Mouse (Mus musculus) midbrain, embryonic 15.5 days (tissue): ENCODE results near the gene C530008M17Rik. TPM values are rescaled to one million over a fixed set of nuclear protein-coding genes. Genes with fewer than 3 reads are reported as not detected.

Experiments used
- ATAC-seq: fragments of 200-750 bp; cut with Nextera tagmentation; replicated peaks from 2 replicates; pipeline ENCODE4 v1.8.0; 2017; ENCODE audit warnings: moderate TSS enrichment
- H3K27ac ChIP-seq: fragments of 300-500 bp; sonication (generic); 2 replicates; pipeline ENCODE4 v1.5.1; 2015; ENCODE audit warnings: mild to moderate bottlenecking, inconsistent platforms
- H3K27me3 ChIP-seq: fragments of 300-500 bp; sonication (generic); replicated peaks from 2 replicates; pipeline ENCODE4 v1.6.1; 2015; ENCODE audit warnings: inconsistent platforms
- H3K36me3 ChIP-seq: fragments of 300-500 bp; sonication (generic); replicated peaks from 2 replicates; pipeline ENCODE4 v1.6.1; 2015; ENCODE audit warnings: inconsistent platforms
- H3K4me1 ChIP-seq: fragments of 300-500 bp; sonication (generic); 2 replicates; pipeline ENCODE4 v1.6.1; 2015; ENCODE audit warnings: inconsistent platforms
- H3K4me2 ChIP-seq: fragments of 300-500 bp; sonication (generic); 2 replicates; pipeline ENCODE4 v1.6.1; 2015; ENCODE audit warnings: inconsistent platforms, mild to moderate bottlenecking, moderate library complexity
- H3K4me3 ChIP-seq: fragments of 300-500 bp; sonication (generic); 2 replicates; pipeline ENCODE4 v1.5.1; 2015; ENCODE audit warnings: mild to moderate bottlenecking, inconsistent platforms
- H3K9ac ChIP-seq: fragments of 300-500 bp; sonication (generic); 2 replicates; pipeline ENCODE4 v1.6.1; 2015; ENCODE audit warnings: mild to moderate bottlenecking, inconsistent platforms
- H3K9me3 ChIP-seq: fragments of 300-500 bp; sonication (generic); 2 replicates; pipeline ENCODE4 v1.6.1; 2016; ENCODE audit warnings: inconsistent platforms
- WGBS: fragments of 180-500 bp; shearing (Covaris S2); methylation state at CpG from one replicate; pipeline ENCODE4 v1.1.7; 2015; ENCODE audit warnings: mixed read lengths; 5-methylcytosine and 5-hydroxymethylcytosine counted together
- polyA plus RNA-seq: library from polyadenylated mRNA; unstranded; fragments of >200 nt; fragmentation: Nextera tagmentation; extraction: Ambion mirVana; gene quantifications from 2 replicates; pipeline ENCODE4 v1.2.1, GENCODE M21; 2015

The C530008M17Rik gene
- polyA plus RNA-seq, 1 experiment from 2014 or later = 79.5 TPM

DNA sequence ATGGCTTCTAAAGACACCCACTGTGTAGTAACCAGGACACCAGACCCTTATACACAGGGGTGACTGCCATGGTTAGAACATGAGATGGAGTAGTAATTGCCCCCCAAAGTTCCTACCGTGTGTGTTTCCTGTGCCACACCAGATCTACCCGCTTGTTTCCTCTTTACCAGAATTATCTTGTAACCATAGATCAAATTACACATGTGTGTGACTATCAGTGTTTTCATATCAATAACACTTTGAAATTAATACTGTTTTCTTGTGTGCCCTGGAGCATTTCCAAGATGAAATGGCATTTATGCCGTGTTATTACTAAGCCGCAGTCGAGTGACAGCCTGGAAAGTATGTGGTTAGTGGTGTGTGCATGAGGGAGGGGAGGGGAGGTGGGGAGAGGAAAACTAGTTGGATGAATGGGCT lies 33.9 kb downstream of the C530008M17Rik start:
- H3K27ac ChIP-seq = no peak overlapping the region

DNA sequence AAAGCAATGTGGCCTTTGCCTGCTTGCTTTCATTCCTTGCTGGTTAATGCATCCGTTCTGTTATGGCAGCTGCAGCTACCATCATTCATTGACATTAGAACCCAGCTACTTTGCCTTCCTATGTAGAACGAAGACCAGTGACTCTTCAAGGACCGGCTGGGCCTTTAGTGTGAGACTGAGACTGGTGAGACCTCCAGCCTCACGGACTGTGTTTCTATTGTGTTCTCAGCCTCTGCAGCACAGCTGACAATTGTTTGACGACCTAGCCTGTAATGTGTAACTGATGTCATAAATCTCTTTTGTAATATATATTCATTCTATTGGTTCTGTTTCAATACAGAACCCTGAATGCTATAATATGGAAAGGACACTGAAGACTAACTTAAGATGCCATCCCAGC lies 34.9 kb downstream of the C530008M17Rik start:
- Histone ChIP-seq H3K9ac (no peak overlapping the region), H3K4me1 (peaks cover 10% of the 10 kb centered on the region)

More for the DNA sequence above, 33.9 kb downstream of the C530008M17Rik start:
- Histone ChIP-seq H3K4me2 (no peak overlapping the region), H3K9ac (no peak overlapping the region), H3K4me1 (peaks cover 10% of the 10 kb centered on the region), H3K9me3 (no peaks in the 10 kb centered on the region), H3K4me3 (no peak overlapping the region), H3K36me3 (no peaks in the 10 kb centered on the region), H3K27me3 (no peaks in the 10 kb centered on the region)
- 71% methylated on average over 5 of the region's 5 CpGs for WGBS
- no peak for ATAC-seq

GRCm38 (mm10) chr5:76691706-76692424 lies 35.6 kb downstream of the C530008M17Rik start:
- ATAC-seq = no peak
- Histone ChIP-seq H3K9ac (no peak overlapping the region), H3K27me3 (no peaks in the 10 kb centered on the region), H3K4me1 (peaks cover 10% of the 10 kb centered on the region), H3K4me2 (no peak overlapping the region), H3K4me3 (no peak overlapping the region), H3K27ac (no peak overlapping the region), H3K36me3 (no peaks in the 10 kb centered on the region), H3K9me3 (no peaks in the 10 kb centered on the region)
- WGBS = 59% methylated on average over 12 of the region's 12 CpGs

More for the DNA sequence above, 34.9 kb downstream of the C530008M17Rik start:
- WGBS = 85% methylated on average over 5 of the region's 5 CpGs
- no peak overlapping the region for H3K4me2 ChIP-seq
- H3K27me3 ChIP-seq = no peaks in the 10 kb centered on the region
- no peak overlapping the region for H3K4me3 ChIP-seq
- no peak for ATAC-seq
- no peaks in the 10 kb centered on the region for H3K36me3 ChIP-seq
- H3K27ac ChIP-seq = no peak overlapping the region
- no peaks in the 10 kb centered on the region for H3K9me3 ChIP-seq

GRCm38 (mm10) chr5:76697536-76697935 lies 41.2 kb downstream of the C530008M17Rik start:
- no peak overlapping the region for H3K4me2 ChIP-seq
- no peak overlapping the region for H3K4me3 ChIP-seq
- peak overlapping the region; percentile 20; the same call in 1 of the 2 replicates for H3K27ac ChIP-seq
- no peaks in the 10 kb centered on the region for H3K9me3 ChIP-seq
- H3K36me3 ChIP-seq = no peaks in the 10 kb centered on the region
- no peak overlapping the region for H3K9ac ChIP-seq
- WGBS = 44% methylated on average over 7 of the region's 7 CpGs
- ATAC-seq = no peak
- H3K4me1 ChIP-seq = peaks cover 39% of the 10 kb centered on the region
- no peaks in the 10 kb centered on the region for H3K27me3 ChIP-seq

DNA sequence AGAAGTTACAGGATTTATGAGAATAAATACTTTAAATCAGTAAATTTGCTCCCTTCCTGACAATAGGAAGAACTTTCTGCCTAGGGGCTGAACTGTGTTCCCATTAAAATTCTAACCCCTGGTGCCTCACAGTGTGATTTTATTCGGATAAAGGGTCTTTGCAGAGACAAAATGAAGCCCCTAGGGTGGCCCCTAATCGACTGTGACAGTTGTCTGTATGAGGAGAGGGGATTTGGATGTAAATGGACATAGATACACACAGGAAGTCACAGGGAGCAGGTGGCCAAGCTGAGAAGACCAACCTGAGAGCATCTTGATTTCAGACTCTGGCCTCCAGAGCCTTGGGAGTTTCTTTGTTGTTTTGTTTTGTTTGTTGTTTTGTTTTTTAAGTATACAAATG lies 41.9 kb downstream of the C530008M17Rik start:
- Histone ChIP-seq H3K4me2 (no peak overlapping the region), H3K27me3 (no peaks in the 10 kb centered on the region), H3K9ac (no peak overlapping the region), H3K4me3 (no peak overlapping the region), H3K36me3 (no peaks in the 10 kb centered on the region), H3K4me1 (peaks cover 44% of the 10 kb centered on the region), H3K9me3 (no peaks in the 10 kb centered on the region), H3K27ac (no peak overlapping the region)
- WGBS = 11% methylated on average over 2 of the region's 2 CpGs
- no peak for ATAC-seq

DNA sequence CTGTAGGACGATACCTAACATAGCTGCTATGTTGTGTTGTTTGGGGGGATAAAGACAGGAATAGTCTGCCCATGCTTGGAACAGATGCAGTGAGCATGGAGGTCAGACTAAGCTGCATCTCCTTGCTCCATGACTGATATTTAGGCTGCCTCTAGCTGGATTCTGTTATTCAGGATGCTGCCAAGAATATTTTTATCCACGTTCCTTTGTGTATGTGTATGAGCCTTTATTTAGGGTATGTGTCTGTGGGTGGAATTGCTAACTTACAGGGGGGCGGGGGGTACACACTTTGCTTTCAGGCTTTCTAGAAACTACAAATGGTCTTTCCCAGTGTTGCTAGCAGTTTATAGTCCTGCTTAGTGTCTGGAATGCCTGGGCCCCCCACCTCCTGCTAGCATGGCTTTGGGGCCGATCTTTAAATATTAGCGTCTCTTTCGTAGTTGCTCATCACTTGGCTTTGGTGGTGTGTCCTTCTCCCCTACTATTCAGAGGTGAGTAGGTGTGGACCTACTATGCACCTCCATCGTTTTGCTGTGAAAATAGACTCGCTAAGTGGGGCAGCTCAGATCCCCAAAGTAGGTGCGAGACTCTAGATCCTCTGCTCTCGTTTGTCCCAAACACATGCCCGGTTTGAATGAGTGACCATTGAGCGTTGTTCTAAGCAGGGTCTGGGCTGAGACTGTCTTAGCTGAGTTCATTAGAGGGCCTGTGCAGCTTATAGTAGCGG lies 45.0 kb downstream of the C530008M17Rik start:
- H3K27ac ChIP-seq = no peak overlapping the region
- H3K9ac ChIP-seq = no peak overlapping the region
- H3K4me1 ChIP-seq = peaks cover 48% of the 10 kb centered on the region
- H3K9me3 ChIP-seq = no peaks in the 10 kb centered on the region
- no peak overlapping the region for H3K4me3 ChIP-seq
- 0 out of 2 replicates have a peak, but pooled peaks have one; percentile 34 for ATAC-seq
- 78% methylated on average over 13 of the region's 13 CpGs for WGBS
- H3K27me3 ChIP-seq = no peaks in the 10 kb centered on the region
- H3K4me2 ChIP-seq = no peak overlapping the region
- H3K36me3 ChIP-seq = no peaks in the 10 kb centered on the region

DNA sequence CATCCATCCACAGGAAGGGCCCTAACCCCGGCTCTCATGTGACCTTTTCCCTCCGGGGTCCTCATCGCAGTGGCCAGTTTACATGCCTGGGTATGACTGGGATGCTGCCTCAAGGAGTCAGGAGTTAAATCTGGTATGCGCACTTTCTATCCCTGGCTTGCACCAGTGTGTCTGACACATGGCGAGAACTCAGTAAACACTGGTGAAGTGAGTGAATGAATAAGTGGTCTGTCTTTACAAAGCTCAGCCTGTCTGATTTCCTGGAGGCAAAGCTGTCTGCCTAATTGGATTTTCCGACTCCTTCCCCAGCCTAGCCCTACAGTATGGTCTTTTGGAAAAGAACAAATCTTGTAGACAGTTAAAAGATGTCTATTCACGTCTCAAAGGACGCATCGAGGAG lies 45.8 kb downstream of the C530008M17Rik start:
- Histone ChIP-seq H3K4me1 (peaks cover 48% of the 10 kb centered on the region), H3K4me3 (no peak overlapping the region), H3K4me2 (no peak overlapping the region), H3K27ac (0 out of 2 replicates have a peak overlapping the region, but pooled peaks have one; percentile 6), H3K9ac (no peak overlapping the region), H3K9me3 (no peaks in the 10 kb centered on the region), H3K36me3 (no peaks in the 10 kb centered on the region), H3K27me3 (no peaks in the 10 kb centered on the region)
- ATAC-seq = no peak
- 28% methylated on average over 9 of the region's 9 CpGs for WGBS

GRCm38 (mm10) chr5:76702646-76703045 lies 46.3 kb downstream of the C530008M17Rik start:
- H3K27me3 ChIP-seq = no peaks in the 10 kb centered on the region
- peak overlapping the region; percentile 29 for H3K4me2 ChIP-seq
- no peak for ATAC-seq
- WGBS = 19% methylated on average over 12 of the region's 12 CpGs
- no peaks in the 10 kb centered on the region for H3K9me3 ChIP-seq
- H3K36me3 ChIP-seq = no peaks in the 10 kb centered on the region
- 0 out of 2 replicates have a peak overlapping the region, but pooled peaks have one; percentile 6 for H3K27ac ChIP-seq
- H3K4me3 ChIP-seq = no peak overlapping the region
- no peak overlapping the region for H3K9ac ChIP-seq
- peaks cover 43% of the 10 kb centered on the region for H3K4me1 ChIP-seq

DNA sequence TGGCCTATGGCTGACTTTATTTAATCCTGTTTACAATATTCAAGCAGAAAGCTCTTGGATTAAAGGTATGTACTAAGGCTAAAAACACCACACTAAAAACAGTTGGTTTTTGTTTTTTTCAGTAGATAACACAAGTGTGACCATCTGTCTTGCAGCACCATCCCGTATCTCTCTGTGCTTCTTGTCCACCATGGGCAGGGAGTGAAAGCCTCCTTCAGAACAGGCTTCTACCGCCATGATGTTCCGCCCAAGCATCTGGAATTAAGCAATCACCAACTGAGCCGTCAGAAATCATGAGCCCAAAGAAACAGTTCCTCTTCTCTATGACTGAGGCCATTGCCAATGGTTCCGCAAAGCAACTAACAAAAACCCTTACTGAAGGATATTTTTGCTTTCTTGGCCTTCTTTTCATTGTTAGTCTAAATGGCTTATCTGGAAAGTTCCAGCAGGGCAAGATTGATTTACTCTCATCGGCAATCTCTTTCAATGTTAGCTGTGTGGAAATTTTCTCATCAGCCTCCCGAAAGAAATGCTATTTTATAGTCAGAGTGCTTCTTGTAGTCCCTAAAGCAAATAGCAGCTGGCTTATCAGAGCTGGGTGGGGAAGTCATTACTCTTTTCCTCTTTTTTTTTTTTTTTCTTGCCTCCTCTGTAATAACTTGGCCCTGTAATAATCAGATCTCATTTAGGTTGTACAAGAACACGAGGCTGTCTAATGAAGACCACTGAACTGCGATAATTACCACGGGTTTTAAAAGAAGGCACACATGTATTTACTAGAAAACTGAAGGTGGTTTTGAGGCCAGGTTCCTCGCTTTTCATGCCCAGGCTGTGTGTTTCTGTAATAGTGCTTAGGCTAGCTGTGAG lies 49.2 kb downstream of the C530008M17Rik start:
- Histone ChIP-seq H3K9ac (no peak overlapping the region), H3K4me1 (peaks cover 34% of the 10 kb centered on the region), H3K27ac (peak overlapping the region; percentile 52; the same call in 1 of the 2 replicates), H3K27me3 (no peaks in the 10 kb centered on the region), H3K36me3 (no peaks in the 10 kb centered on the region), H3K4me2 (no peak overlapping the region), H3K4me3 (no peak overlapping the region), H3K9me3 (no peaks in the 10 kb centered on the region)
- WGBS = 73% methylated on average over 11 of the region's 11 CpGs
- ATAC-seq = no peak

GRCm38 (mm10) chr5:76707072-76707471 lies 50.8 kb downstream of the C530008M17Rik start:
- no peak overlapping the region for H3K4me3 ChIP-seq
- H3K4me1 ChIP-seq = peaks cover 22% of the 10 kb centered on the region
- H3K9me3 ChIP-seq = no peaks in the 10 kb centered on the region
- no peak for ATAC-seq
- no peak overlapping the region for H3K4me2 ChIP-seq
- H3K9ac ChIP-seq = no peak overlapping the region
- no peak overlapping the region for H3K27ac ChIP-seq
- H3K36me3 ChIP-seq = no peaks in the 10 kb centered on the region
- WGBS = 91% methylated on average over 3 of the region's 3 CpGs
- H3K27me3 ChIP-seq = no peaks in the 10 kb centered on the region

GRCm38 (mm10) chr5:76708004-76708403 lies 51.7 kb downstream of the C530008M17Rik start:
- Histone ChIP-seq H3K4me1 (peaks cover 14% of the 10 kb centered on the region), H3K4me3 (no peak overlapping the region)
- 68% methylated on average over 15 of the region's 15 CpGs for WGBS

GRCm38 (mm10) chr5:76713743-76714142 lies 57.4 kb downstream of the C530008M17Rik start:
- H3K4me3 ChIP-seq = no peak overlapping the region
- ATAC-seq = no peak
- no peak overlapping the region for H3K9ac ChIP-seq
- H3K4me1 ChIP-seq = peaks cover 10% of the 10 kb centered on the region
- no peaks in the 10 kb centered on the region for H3K27me3 ChIP-seq
- no peaks in the 10 kb centered on the region for H3K36me3 ChIP-seq
- no peak overlapping the region for H3K27ac ChIP-seq
- 92% methylated on average over 7 of the region's 7 CpGs for WGBS
- H3K4me2 ChIP-seq = no peak overlapping the region
- H3K9me3 ChIP-seq = no peaks in the 10 kb centered on the region

More at GRCm38 (mm10) chr5:76708004-76708403, 51.7 kb downstream of the C530008M17Rik start:
- ATAC-seq = peak; percentile 41; the same call in 1 of the 2 replicates
- Histone ChIP-seq H3K4me2 (no peak overlapping the region), H3K9me3 (no peaks in the 10 kb centered on the region), H3K36me3 (no peaks in the 10 kb centered on the region), H3K9ac (no peak overlapping the region), H3K27me3 (no peaks in the 10 kb centered on the region), H3K27ac (peak overlapping the region; percentile 51)
